Mouse (Mus musculus): ENCODE data around the gene Fbxo6. TPM values are rescaled to one million over a fixed set of nuclear protein-coding genes. Genes with fewer than 3 reads are reported as not detected.
A peak's percentile ranks its signal among the peaks of the same experiment; 100 is the strongest.

Gene Fbxo6
- polyA plus RNA-seq, 1 experiment from 2014 or later: 15.1 TPM

- H3K36me3 ChIP-seq: peaks cover 14% of the 10 kb centered on the region
- H3K9ac ChIP-seq: peak overlapping the region; percentile 81
- H3K4me3 ChIP-seq: peak overlapping the region; percentile 67
- no peaks in the 10 kb centered on the region for H3K9me3 ChIP-seq
- H3K4me2 ChIP-seq: peak overlapping the region; percentile 89
- peak overlapping the region; percentile 92 for H3K27ac ChIP-seq
- H3K27me3 ChIP-seq: peaks cover 12% of the 10 kb centered on the region
- WGBS: under 1% methylated on average over 65 of the region's 65 CpGs
- peak; percentile 92 for ATAC-seq (ENCODE audit: insufficient number of reproducible peaks, insufficient read depth, low FRiP score, low TSS enrichment, low read depth)
- peaks cover 14% of the 10 kb centered on the region; the same call in 1 of the 2 replicates for H3K4me1 ChIP-seq
Measured at GRCm38 (mm10) chr4:148140098-148141011, 11.6 kb downstream of the Fbxo6 start.

GRCm38 (mm10) chr4:148139767-148140097, 12.2 kb downstream of the Fbxo6 start:
- Histone ChIP-seq H3K27me3 (peaks cover 12% of the 10 kb centered on the region), H3K4me2 (peak overlapping the region; percentile 89), H3K9ac (peak overlapping the region; percentile 81), H3K36me3 (peaks cover 7% of the 10 kb centered on the region; the same call in 1 of the 2 replicates), H3K4me1 (peaks cover 14% of the 10 kb centered on the region; the same call in 1 of the 2 replicates), H3K9me3 (no peaks in the 10 kb centered on the region), H3K4me3 (peak overlapping the region; percentile 67), H3K27ac (peak overlapping the region; percentile 92)
- 0% methylated on average over 12 of the region's 12 CpGs for WGBS
- ATAC-seq (ENCODE audit: insufficient number of reproducible peaks, insufficient read depth, low FRiP score, low TSS enrichment, low read depth): no peak

- Histone ChIP-seq H3K27me3 (peaks cover 12% of the 10 kb centered on the region), H3K9ac (no peak overlapping the region), H3K4me3 (no peak overlapping the region), H3K4me1 (peaks cover 14% of the 10 kb centered on the region; the same call in 1 of the 2 replicates), H3K4me2 (no peak overlapping the region), H3K9me3 (no peaks in the 10 kb centered on the region), H3K36me3 (no peaks in the 10 kb centered on the region), H3K27ac (no peak overlapping the region)
- ATAC-seq (ENCODE audit: insufficient number of reproducible peaks, insufficient read depth, low FRiP score, low TSS enrichment, low read depth): no peak
- 68% methylated on average over 8 of the region's 8 CpGs for WGBS
Measured at GRCm38 (mm10) chr4:148137503-148137902, 14.4 kb downstream of the Fbxo6 start.

GRCm38 (mm10) chr4:148134988-148135387, 17.0 kb downstream of the Fbxo6 start:
- H3K27me3 ChIP-seq: peaks cover 22% of the 10 kb centered on the region
- H3K4me2 ChIP-seq: no peak overlapping the region
- H3K36me3 ChIP-seq: no peaks in the 10 kb centered on the region
- no peak overlapping the region for H3K27ac ChIP-seq
- H3K9ac ChIP-seq: no peak overlapping the region
- peaks cover 25% of the 10 kb centered on the region for H3K4me1 ChIP-seq
- H3K4me3 ChIP-seq: no peak overlapping the region
- no peaks in the 10 kb centered on the region for H3K9me3 ChIP-seq
- 85% methylated on average over 8 of the region's 8 CpGs for WGBS
- ATAC-seq (ENCODE audit: insufficient number of reproducible peaks, insufficient read depth, low FRiP score, low TSS enrichment, low read depth): no peak

GRCm38 (mm10) chr4:148131497-148132081, 20.4 kb downstream of the Fbxo6 start:
- Histone ChIP-seq H3K27ac (no peak overlapping the region), H3K4me3 (peak overlapping the region; percentile 77), H3K4me2 (peak overlapping the region; percentile 88), H3K36me3 (no peaks in the 10 kb centered on the region), H3K27me3 (peaks cover 33% of the 10 kb centered on the region), H3K9me3 (no peaks in the 10 kb centered on the region), H3K9ac (peak overlapping the region; percentile 89), H3K4me1 (peaks cover 17% of the 10 kb centered on the region)
- no peak for ATAC-seq (ENCODE audit: insufficient number of reproducible peaks, insufficient read depth, low FRiP score, low TSS enrichment, low read depth)
- under 1% methylated on average over 21 of the region's 21 CpGs for WGBS

- peak within 1 kb of the TSS; percentile 77 for H3K4me3 ChIP-seq
- peaks cover 17% of the 10 kb centered on the region for H3K4me1 ChIP-seq
- peak within 1 kb of the TSS; percentile 88 for H3K4me2 ChIP-seq
- under 1% methylated on average over 83 of the region's 87 CpGs for WGBS
- ATAC-seq (ENCODE audit: insufficient number of reproducible peaks, insufficient read depth, low FRiP score, low TSS enrichment, low read depth): peak; percentile 75; the same call in 1 of the 2 replicates
- H3K36me3 ChIP-seq: no peaks in the 10 kb centered on the region
- H3K27me3 ChIP-seq: peaks cover 33% of the 10 kb centered on the region
- H3K9ac ChIP-seq: peak within 1 kb of the TSS; percentile 89
- H3K27ac ChIP-seq: peak within 1 kb of the TSS; percentile 72
- H3K9me3 ChIP-seq: no peaks in the 10 kb centered on the region
Measured at GRCm38 (mm10) chr4:148130561-148131413, 21.2 kb downstream of the Fbxo6 start, which contains the start of gene Draxin. Gene Draxin, minus strand, starts transcription at chr4:148130698.

GRCm38 (mm10) chr4:148130133-148130532, 21.8 kb downstream of the Fbxo6 start, which contains the start of gene Mad2l2:
Gene Mad2l2, plus strand, starts transcription at chr4:148130384.
- 2% methylated on average over 18 of the region's 18 CpGs for WGBS
- ATAC-seq (ENCODE audit: insufficient number of reproducible peaks, insufficient read depth, low FRiP score, low TSS enrichment, low read depth): 0 out of 2 replicates have a peak, but pooled peaks have one; percentile 7
- peak within 1 kb of the TSS; percentile 72 for H3K27ac ChIP-seq
- peak within 1 kb of the TSS; percentile 89 for H3K9ac ChIP-seq
- H3K4me2 ChIP-seq: peak within 1 kb of the TSS; percentile 88
- H3K9me3 ChIP-seq: no peaks in the 10 kb centered on the region
- peak within 1 kb of the TSS; percentile 77 for H3K4me3 ChIP-seq
- H3K36me3 ChIP-seq: no peaks in the 10 kb centered on the region
- H3K27me3 ChIP-seq: peaks cover 33% of the 10 kb centered on the region
- peaks cover 17% of the 10 kb centered on the region for H3K4me1 ChIP-seq

- WGBS: 58% methylated on average over 2 of the region's 2 CpGs
- Histone ChIP-seq H3K9me3 (no peaks in the 10 kb centered on the region), H3K4me2 (no peak overlapping the region), H3K9ac (no peak overlapping the region), H3K36me3 (no peaks in the 10 kb centered on the region), H3K27ac (no peak overlapping the region), H3K4me1 (peaks cover 17% of the 10 kb centered on the region), H3K27me3 (peaks cover 33% of the 10 kb centered on the region), H3K4me3 (no peak overlapping the region)
- ATAC-seq (ENCODE audit: insufficient number of reproducible peaks, insufficient read depth, low FRiP score, low TSS enrichment, low read depth): no peak
Measured at GRCm38 (mm10) chr4:148128672-148129071, 23.3 kb downstream of the Fbxo6 start.

GRCm38 (mm10) chr4:148128241-148128640, 23.7 kb downstream of the Fbxo6 start:
- Histone ChIP-seq H3K4me2 (no peak overlapping the region), H3K4me1 (peaks cover 17% of the 10 kb centered on the region), H3K27ac (no peak overlapping the region), H3K27me3 (peaks cover 33% of the 10 kb centered on the region), H3K9ac (no peak overlapping the region), H3K9me3 (no peaks in the 10 kb centered on the region), H3K36me3 (no peaks in the 10 kb centered on the region), H3K4me3 (no peak overlapping the region)
- WGBS: 58% methylated on average over 1 of the region's 1 CpGs
- ATAC-seq (ENCODE audit: insufficient number of reproducible peaks, insufficient read depth, low FRiP score, low TSS enrichment, low read depth): no peak

GRCm38 (mm10) chr4:148122694-148123066, 29.3 kb downstream of the Fbxo6 start:
- H3K4me2 ChIP-seq: peak overlapping the region; percentile 26; the same call in 1 of the 2 replicates
- H3K9me3 ChIP-seq: no peaks in the 10 kb centered on the region
- no peaks in the 10 kb centered on the region for H3K36me3 ChIP-seq
- no peak overlapping the region for H3K9ac ChIP-seq
- H3K4me3 ChIP-seq: no peak overlapping the region
- H3K4me1 ChIP-seq: peaks cover 10% of the 10 kb centered on the region
- 61% methylated on average over 3 of the region's 3 CpGs for WGBS
- ATAC-seq (ENCODE audit: insufficient number of reproducible peaks, insufficient read depth, low FRiP score, low TSS enrichment, low read depth): no peak
- peaks cover under 1% of the 10 kb centered on the region; the same call in 1 of the 2 replicates for H3K27me3 ChIP-seq
- H3K27ac ChIP-seq: peak overlapping the region; percentile 68; the same call in 1 of the 2 replicates

All from embryonic facial prominence, embryonic 13.5 days (tissue).